Mouse (Mus musculus) limb, embryonic 11.5 days (tissue): Measurements from ENCODE around the gene Anapc10. TPM values are rescaled to one million over a fixed set of nuclear protein-coding genes. Genes with fewer than 3 reads are reported as not detected.

Source experiments
- ATAC-seq: fragments of 200-750 bp; cut with Nextera tagmentation; 2 replicates; pipeline ENCODE4 v1.8.0; 2017; ENCODE audit warnings: low read depth; ENCODE audit not compliant: insufficient number of reproducible peaks, low FRiP score, low TSS enrichment
- DNase-seq: peaks from one replicate; pipeline ENCODE4 v3.0.0-alpha.2; 2015; ENCODE audit warnings: low spot score
- H3K27ac ChIP-seq: fragments of 300-500 bp; sonication (generic); replicated peaks from 2 replicates; pipeline ENCODE4 v1.5.1; 2014; ENCODE audit warnings: low read depth, mild to moderate bottlenecking, low read length
- H3K27me3 ChIP-seq: fragments of 300-500 bp; sonication (generic); 2 replicates; pipeline ENCODE4 v1.6.1; 2014; ENCODE audit warnings: mild to moderate bottlenecking, low read length, mixed read lengths; ENCODE audit not compliant: control insufficient read depth, insufficient read depth
- H3K36me3 ChIP-seq: fragments of 300-500 bp; sonication (generic); 2 replicates; pipeline ENCODE4 v1.6.1; 2014; ENCODE audit warnings: mild to moderate bottlenecking, low read length, moderate library complexity, mixed read lengths; ENCODE audit not compliant: control insufficient read depth, insufficient read depth
- H3K4me1 ChIP-seq: fragments of 300-500 bp; sonication (generic); 2 replicates; pipeline ENCODE4 v1.6.1; 2014; ENCODE audit warnings: low read length, mixed read lengths; ENCODE audit not compliant: control insufficient read depth, insufficient read depth
- H3K4me2 ChIP-seq: fragments of 300-500 bp; sonication (generic); 2 replicates; pipeline ENCODE4 v1.6.1; 2014; ENCODE audit warnings: low read depth, mild to moderate bottlenecking, moderate library complexity; ENCODE audit not compliant: severe bottlenecking
- H3K4me3 ChIP-seq: fragments of 300-500 bp; sonication (generic); 2 replicates; pipeline ENCODE4 v1.5.1; 2014; ENCODE audit warnings: low read depth, low read length
- H3K9ac ChIP-seq: fragments of 300-500 bp; sonication (generic); 2 replicates; pipeline ENCODE4 v1.6.1; 2014; ENCODE audit warnings: mild to moderate bottlenecking, low read length
- H3K9me3 ChIP-seq: fragments of 300-500 bp; sonication (generic); 2 replicates; pipeline ENCODE4 v1.6.1; 2016; ENCODE audit warnings: low read length; ENCODE audit not compliant: control insufficient read depth
- WGBS: fragments of 180-500 bp; shearing (Covaris S2); extraction: QIAGEN DNeasy Blood & Tissue Kit; methylation state at CpG from one replicate; pipeline ENCODE4 v1.1.7; 2014; 5-methylcytosine and 5-hydroxymethylcytosine counted together
- polyA plus RNA-seq: library from polyadenylated mRNA; unstranded; fragments of >200 nt; fragmentation: Nextera tagmentation; extraction: Ambion mirVana; gene quantifications from 2 replicates; pipeline ENCODE4 v1.2.1, GENCODE M21; 2014

Gene Anapc10
- polyA plus RNA-seq, 1 experiment from 2014 or later = 44.0 TPM

- Histone ChIP-seq H3K4me1 (no peaks in the 10 kb centered on the region), H3K27me3 (no peaks in the 10 kb centered on the region), H3K4me2 (no peak overlapping the region), H3K27ac (no peak overlapping the region), H3K9me3 (no peaks in the 10 kb centered on the region), H3K4me3 (no peak overlapping the region), H3K9ac (no peak overlapping the region), H3K36me3 (peaks cover 15% of the 10 kb centered on the region)
- WGBS = 94% methylated on average over 3 of the region's 3 CpGs
- DNase-seq (no peak), ATAC-seq (no peak)
These were observed 4.9 kb upstream of the Anapc10 start for GRCm38 (mm10) chr8:79706687-79707086.

- Histone ChIP-seq H3K4me3 (no peak overlapping the region), H3K4me2 (no peak overlapping the region), H3K9me3 (no peaks in the 10 kb centered on the region), H3K9ac (no peak overlapping the region), H3K27me3 (no peaks in the 10 kb centered on the region), H3K4me1 (no peaks in the 10 kb centered on the region), H3K27ac (no peak overlapping the region), H3K36me3 (no peaks in the 10 kb centered on the region)
- no peak for ATAC-seq
- no peak for DNase-seq
- 50% methylated on average over 5 of the region's 6 CpGs for WGBS
These were observed 1.1 kb downstream of the Anapc10 start for GRCm38 (mm10) chr8:79712676-79713075.

GRCm38 (mm10) chr8:79721537-79721936 lies 9.9 kb downstream of the Anapc10 start:
- Histone ChIP-seq H3K9ac (no peak overlapping the region), H3K4me1 (no peaks in the 10 kb centered on the region), H3K27me3 (no peaks in the 10 kb centered on the region), H3K27ac (no peak overlapping the region), H3K4me2 (no peak overlapping the region), H3K36me3 (peaks cover 3% of the 10 kb centered on the region; the same call in 1 of the 2 replicates), H3K4me3 (no peak overlapping the region), H3K9me3 (no peaks in the 10 kb centered on the region)
- no peak for ATAC-seq
- no peak for DNase-seq

- H3K9me3 ChIP-seq = no peaks in the 10 kb centered on the region
- H3K27me3 ChIP-seq = no peaks in the 10 kb centered on the region
- H3K9ac ChIP-seq = no peak overlapping the region
- no peak for DNase-seq
- no peak overlapping the region for H3K27ac ChIP-seq
- H3K4me2 ChIP-seq = no peak overlapping the region
- no peak overlapping the region for H3K4me3 ChIP-seq
- no peak for ATAC-seq
- peaks cover 3% of the 10 kb centered on the region; the same call in 1 of the 2 replicates for H3K36me3 ChIP-seq
- H3K4me1 ChIP-seq = no peaks in the 10 kb centered on the region
These were observed 11.7 kb downstream of the Anapc10 start for GRCm38 (mm10) chr8:79723308-79723707.

- Histone ChIP-seq H3K4me2 (no peak overlapping the region), H3K9ac (no peak overlapping the region), H3K9me3 (no peaks in the 10 kb centered on the region), H3K4me1 (no peaks in the 10 kb centered on the region), H3K4me3 (no peak overlapping the region), H3K36me3 (peaks cover 3% of the 10 kb centered on the region; the same call in 1 of the 2 replicates), H3K27ac (no peak overlapping the region), H3K27me3 (no peaks in the 10 kb centered on the region)
- DNase-seq = no peak
- 57% methylated on average over 3 of the region's 3 CpGs for WGBS
- no peak for ATAC-seq
These were observed 13.0 kb downstream of the Anapc10 start for GRCm38 (mm10) chr8:79724589-79724988.

GRCm38 (mm10) chr8:79727900-79728299 lies 16.3 kb downstream of the Anapc10 start:
- Histone ChIP-seq H3K4me3 (no peak overlapping the region), H3K4me1 (no peaks in the 10 kb centered on the region), H3K36me3 (no peaks in the 10 kb centered on the region), H3K9ac (no peak overlapping the region), H3K27me3 (no peaks in the 10 kb centered on the region), H3K27ac (no peak overlapping the region), H3K4me2 (no peak overlapping the region), H3K9me3 (no peaks in the 10 kb centered on the region)
- DNase-seq (no peak), ATAC-seq (no peak)
- 94% methylated on average over 1 of the region's 1 CpGs for WGBS

GRCm38 (mm10) chr8:79734304-79734703 lies 22.7 kb downstream of the Anapc10 start:
- H3K36me3 ChIP-seq = no peaks in the 10 kb centered on the region
- H3K9me3 ChIP-seq = no peaks in the 10 kb centered on the region
- H3K27ac ChIP-seq = no peak overlapping the region
- no peaks in the 10 kb centered on the region for H3K27me3 ChIP-seq
- H3K9ac ChIP-seq = no peak overlapping the region
- 33% methylated on average over 2 of the region's 2 CpGs for WGBS
- no peak for ATAC-seq
- no peak for DNase-seq
- no peak overlapping the region for H3K4me2 ChIP-seq
- H3K4me1 ChIP-seq = no peaks in the 10 kb centered on the region
- no peak overlapping the region for H3K4me3 ChIP-seq

- Histone ChIP-seq H3K27ac (no peak overlapping the region), H3K4me3 (no peak overlapping the region), H3K27me3 (no peaks in the 10 kb centered on the region), H3K36me3 (no peaks in the 10 kb centered on the region), H3K4me1 (no peaks in the 10 kb centered on the region), H3K4me2 (no peak overlapping the region), H3K9ac (no peak overlapping the region), H3K9me3 (no peaks in the 10 kb centered on the region)
- DNase-seq (no peak), ATAC-seq (no peak)
- 84% methylated on average over 2 of the region's 2 CpGs for WGBS
These were observed 36.6 kb downstream of the Anapc10 start for GRCm38 (mm10) chr8:79748171-79748570.

GRCm38 (mm10) chr8:79748591-79748990 lies 37.0 kb downstream of the Anapc10 start:
- no peak overlapping the region for H3K27ac ChIP-seq
- H3K9me3 ChIP-seq = no peaks in the 10 kb centered on the region
- H3K4me3 ChIP-seq = no peak overlapping the region
- no peaks in the 10 kb centered on the region for H3K27me3 ChIP-seq
- no peak overlapping the region for H3K9ac ChIP-seq
- ATAC-seq = no peak
- no peak overlapping the region for H3K4me2 ChIP-seq
- H3K4me1 ChIP-seq = no peaks in the 10 kb centered on the region
- no peak for DNase-seq
- H3K36me3 ChIP-seq = no peaks in the 10 kb centered on the region
- 71% methylated on average over 4 of the region's 4 CpGs for WGBS
